Mouse (Mus musculus) ES-Bruce4 (cell line): ENCODE measurements around the gene Magi2.

Source experiments
- CTCF ChIP-seq: IDR thresholded peaks from one replicate; pipeline ENCODE4 v1.8.1; 2011; ENCODE audit warnings: low read depth, low read length
- EP300 ChIP-seq: IDR thresholded peaks from 2 replicates; pipeline ENCODE4 v1.6.1; 2011; ENCODE audit warnings: low read depth, low read length; ENCODE audit not compliant: insufficient read depth

DNA sequence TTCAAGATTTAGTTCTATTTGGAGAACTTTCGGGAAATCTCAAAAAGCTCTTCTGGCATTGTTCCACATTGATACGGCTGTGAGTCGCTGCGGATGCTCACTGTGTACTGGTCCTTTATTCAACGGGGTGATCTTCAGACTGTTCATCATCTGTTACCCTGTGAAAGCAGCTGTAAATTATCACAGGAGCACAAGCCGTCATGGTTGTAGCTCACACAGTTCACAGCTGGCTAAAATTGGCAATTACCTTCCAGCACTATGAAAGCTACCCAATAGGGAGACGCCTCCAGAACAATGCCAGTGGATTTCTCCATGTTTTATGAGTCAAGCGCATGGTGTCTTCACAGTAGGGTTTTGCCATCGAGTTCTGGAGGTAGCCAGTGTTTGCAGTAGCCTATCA, 1294.8 kb downstream of the Magi2 start:
- no peak for TF ChIP-seq EP300
- no peak for TF ChIP-seq CTCF
